Mouse (Mus musculus): ENCODE data around the gene Cabp2. TPM values are rescaled to one million over a fixed set of nuclear protein-coding genes. Genes with fewer than 3 reads are reported as not detected.
"Not testable (repeated sequence)": the region's sequence is repeated elsewhere in the genome, so short reads cannot be mapped to it uniquely, and the experiment has no call there.

Cabp2 gene
- total RNA-seq, 2 experiments from 2014 or later = not detected

- no peak for DNase-seq
Measured at GRCm38 (mm10) chr19:4102049-4102448, 20.7 kb downstream of the Cabp2 start.

DNA sequence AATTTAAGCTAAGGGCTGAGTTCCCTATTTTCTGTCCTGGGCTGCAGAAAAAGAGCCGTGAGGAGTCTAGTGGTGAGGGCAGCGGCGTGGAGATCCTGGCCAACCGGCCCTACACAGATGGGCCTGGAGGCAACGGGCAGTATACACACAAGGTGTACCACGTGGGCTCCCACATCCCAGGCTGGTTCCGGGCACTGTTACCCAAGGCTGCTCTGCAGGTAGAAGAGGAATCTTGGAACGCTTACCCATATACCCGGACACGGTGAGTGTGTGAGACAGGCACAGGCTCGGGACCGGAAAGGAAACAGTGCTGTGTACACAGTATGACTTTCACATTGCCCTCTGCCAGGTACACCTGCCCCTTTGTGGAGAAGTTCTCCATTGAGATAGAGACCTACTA is 21.2 kb downstream of the Cabp2 start:
- DNase-seq = no peak

GRCm38 (mm10) chr19:4103294-4103693 is 21.9 kb downstream of the Cabp2 start:
- DNase-seq = no peak

- DNase-seq = no peak
Measured at GRCm38 (mm10) chr19:4103792-4104191, 22.4 kb downstream of the Cabp2 start.

GRCm38 (mm10) chr19:4104675-4105194 is 23.4 kb downstream of the Cabp2 start:
- no peak for DNase-seq

DNA sequence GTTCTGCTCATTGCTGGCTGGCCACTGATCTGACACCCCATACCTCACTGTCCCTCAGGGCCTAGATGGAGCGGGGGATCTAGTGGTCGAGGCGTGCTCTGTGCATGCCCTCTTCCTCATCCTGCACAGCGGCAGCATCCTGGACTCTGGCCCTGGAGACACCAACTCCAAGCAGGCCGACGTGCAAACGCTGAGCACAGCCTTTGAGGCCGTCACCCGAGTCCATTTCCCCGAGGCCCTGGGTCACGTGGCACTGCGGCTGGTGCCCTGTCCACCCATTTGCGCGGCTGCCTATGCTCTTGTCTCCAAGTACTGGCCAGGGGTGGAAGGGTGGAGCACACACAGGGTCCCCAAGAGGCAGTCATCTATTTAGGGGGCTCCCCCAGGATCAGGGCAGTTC is 25.3 kb downstream of the Cabp2 start:
- DNase-seq = no peak

DNA sequence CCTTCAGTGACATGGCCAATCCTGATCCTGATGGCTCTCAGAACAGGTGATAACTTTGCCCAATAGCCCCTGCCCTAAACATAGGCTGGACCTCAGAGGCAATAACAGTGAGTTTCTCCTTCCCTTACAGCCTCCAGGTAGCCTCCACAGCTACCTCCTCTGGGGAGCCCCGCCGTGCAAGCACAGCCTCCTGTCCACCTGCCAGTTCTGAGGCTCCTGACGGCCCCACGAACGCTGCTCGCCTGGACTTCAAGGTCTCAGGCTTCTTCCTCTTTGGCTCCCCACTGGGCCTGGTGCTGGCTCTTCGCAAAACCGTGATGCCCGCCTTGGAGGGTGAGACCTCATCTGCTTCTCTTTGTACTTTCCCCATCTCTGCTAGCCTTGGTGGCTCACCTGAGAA is 27.2 kb downstream of the Cabp2 start:
- DNase-seq = no peak

- no peak for DNase-seq
Measured at GRCm38 (mm10) chr19:4112063-4112960, 30.9 kb downstream of the Cabp2 start.

- peak; percentile 97 to 99 for DNase-seq
Measured at GRCm38 (mm10) chr19:4113186-4113805, 31.9 kb downstream of the Cabp2 start.

GRCm38 (mm10) chr19:4113806-4114230 is 32.4 kb downstream of the Cabp2 start:
- peak; percentile 56 to 60 for DNase-seq

DNA sequence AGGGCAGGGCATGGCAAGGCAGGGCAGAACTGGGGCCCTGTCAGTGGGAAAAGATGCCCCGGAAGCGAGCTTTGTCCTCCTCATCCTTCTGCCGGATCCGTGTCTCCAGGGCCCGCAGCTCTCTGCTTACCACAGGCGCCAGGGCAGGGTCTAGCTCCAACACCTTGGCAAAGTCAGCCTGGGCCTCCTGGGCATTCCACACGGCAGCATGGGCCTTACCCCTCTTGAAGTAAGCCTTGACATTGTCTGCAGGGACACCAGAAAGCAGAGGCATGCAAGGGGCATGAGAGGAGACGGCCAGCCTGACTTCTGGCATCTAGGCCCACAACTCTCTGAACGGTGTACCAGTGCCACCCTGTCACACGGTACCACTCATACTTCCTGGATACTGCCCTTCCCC is 33.2 kb downstream of the Cabp2 start:
- DNase-seq = no peak

DNA sequence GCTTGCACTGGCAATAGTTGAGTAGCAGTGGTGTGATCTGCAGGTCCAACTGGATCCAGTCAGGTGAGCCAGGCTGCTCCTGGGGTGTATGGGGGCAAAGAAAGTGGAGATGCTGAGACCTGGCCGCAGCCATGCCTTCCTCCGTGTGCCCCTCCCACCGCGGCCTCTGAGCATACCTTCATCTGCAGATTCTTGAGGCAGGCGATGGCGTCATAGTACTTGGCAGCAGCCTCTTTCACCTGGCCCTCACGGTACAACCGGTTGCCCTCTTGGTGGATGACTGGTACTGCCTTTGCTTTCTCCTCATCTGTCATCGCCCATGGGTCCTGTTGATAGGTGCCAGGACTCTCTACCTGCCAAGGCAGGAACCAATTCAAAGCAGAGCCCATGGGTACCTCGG is 33.8 kb downstream of the Cabp2 start:
- no peak for DNase-seq

- no peak for DNase-seq
Measured at GRCm38 (mm10) chr19:4115816-4116215, 34.4 kb downstream of the Cabp2 start.

DNA sequence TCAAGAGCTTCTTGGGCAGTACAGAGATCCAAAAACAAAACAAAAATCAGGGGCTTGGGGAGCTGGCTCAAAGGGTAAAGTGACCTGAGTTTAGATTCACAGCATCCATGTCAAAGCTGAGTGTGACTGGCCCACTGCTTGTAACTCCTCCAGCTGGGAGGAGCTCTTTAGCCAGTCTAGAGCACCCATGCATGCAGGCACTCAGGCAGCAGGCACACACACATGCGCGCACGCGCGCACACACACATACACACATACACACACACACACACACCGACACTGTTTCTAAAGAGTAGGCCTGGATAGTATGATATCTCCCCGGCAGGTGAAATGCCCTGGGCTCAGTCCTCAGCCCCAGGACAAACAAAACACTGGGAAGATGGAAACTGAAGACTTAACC is 35.6 kb downstream of the Cabp2 start:
- no peak for DNase-seq

DNA sequence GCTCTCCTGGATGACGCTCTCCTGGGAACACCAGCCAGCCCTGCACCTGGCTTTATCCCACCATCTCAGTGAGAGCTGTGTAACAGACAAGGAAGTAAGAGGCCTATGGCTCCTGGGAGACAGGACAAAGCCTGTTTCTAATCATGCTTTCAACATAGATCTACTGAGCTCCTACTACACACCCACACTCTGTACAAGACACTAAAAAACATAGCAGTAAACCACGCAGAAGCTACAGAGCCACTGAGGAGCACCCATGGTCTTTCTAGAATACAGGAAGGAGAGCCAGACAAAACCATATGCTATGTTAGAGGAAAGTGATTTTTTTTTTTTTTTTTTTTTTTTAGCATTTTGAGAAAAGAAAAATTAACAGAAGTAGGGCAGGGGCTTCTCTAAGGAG is 37.0 kb downstream of the Cabp2 start:
- DNase-seq = no peak

DNA sequence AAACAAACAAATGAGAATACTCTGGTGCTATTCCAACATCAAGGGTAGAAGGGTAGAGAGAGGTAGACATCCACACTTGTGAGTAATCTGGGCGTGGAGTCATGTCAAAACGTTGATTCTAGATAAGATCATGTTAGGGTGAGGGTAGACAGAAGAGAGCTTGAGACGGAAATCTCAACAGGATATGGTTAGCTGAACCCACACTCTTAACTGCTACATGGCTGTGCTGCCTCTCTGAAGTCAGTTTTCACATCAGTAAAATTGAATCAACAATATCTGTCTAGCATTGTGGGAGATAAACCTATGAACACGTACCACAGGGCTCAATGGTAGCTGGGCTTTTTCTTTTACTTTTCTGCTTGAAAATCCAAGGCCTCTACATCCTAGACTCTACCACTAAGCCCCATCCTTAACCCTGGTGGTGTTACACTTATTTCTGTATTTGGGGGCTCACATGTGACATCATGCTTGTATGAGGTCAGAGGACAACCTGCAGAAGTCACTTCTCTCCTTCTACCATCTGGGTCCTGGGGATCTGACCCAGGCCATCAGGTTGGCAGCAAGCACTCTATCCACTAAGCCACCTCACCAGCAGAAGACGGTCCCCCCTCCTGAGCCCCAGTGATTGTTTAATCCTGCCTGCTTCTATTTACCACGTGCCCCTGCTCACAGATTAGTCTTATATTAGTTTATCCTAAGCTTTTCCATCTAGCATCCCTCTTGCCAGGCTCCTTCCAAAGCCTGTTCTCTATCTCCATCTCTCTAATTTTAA is 38.5 kb downstream of the Cabp2 start:
- no peak for DNase-seq

DNA sequence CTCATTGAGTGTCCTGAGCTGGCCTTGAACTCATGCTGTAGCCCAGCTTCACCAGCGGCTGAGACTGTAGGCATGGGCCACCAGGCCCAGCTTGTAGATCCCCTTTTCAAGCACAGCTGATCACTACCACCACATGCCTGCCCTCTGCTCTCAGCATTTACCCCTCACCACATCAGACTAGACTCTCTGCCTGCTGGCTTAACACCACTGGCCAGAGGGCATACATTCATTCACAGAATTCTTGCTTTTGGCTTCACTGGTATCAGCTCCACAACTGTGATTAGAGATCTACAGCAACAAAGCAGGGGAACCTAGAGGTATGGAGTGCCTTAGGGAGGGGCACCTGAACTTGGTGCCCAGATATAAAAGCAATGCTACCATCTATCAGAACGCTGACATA is 39.1 kb downstream of the Cabp2 start:
- DNase-seq = no peak

DNA sequence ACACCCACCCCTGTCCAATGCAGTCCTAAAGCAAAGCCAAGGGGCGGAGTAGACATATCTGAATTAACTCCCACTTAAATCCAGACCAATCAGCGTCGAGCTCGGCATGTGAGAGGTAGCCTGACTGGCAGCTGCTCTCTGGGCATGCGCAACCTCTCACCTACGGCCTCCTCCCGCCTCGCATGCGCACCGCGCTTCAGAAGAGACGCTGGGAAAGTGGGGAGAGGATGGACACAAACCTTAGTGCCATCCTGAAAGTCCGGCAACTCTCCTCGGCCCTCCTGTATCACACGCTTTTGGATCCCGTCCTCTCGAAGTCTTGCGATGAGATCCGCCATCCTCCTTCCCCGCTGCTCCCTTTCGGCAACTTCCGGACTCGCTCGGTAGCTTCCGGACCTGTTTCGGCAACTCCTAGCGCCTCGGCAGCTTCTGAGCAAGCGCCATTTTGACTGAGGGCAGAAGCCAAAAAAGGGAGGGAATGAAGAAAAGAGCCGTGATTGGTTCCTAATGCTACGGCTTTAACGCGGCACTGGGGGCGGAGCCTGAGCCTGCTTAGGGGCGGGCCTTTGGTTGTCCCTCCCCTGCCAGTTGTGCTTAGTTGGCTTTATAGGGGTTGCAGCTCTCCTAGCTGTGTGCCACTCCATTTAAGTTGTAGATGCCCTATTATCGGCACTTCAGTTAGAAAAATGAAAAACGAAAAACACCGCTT is 39.9 kb downstream of the Cabp2 start:
- peak; percentile 97 to 98 for DNase-seq

GRCm38 (mm10) chr19:4121896-4122295 is 40.5 kb downstream of the Cabp2 start:
- DNase-seq = not testable (repeated sequence)

DNA sequence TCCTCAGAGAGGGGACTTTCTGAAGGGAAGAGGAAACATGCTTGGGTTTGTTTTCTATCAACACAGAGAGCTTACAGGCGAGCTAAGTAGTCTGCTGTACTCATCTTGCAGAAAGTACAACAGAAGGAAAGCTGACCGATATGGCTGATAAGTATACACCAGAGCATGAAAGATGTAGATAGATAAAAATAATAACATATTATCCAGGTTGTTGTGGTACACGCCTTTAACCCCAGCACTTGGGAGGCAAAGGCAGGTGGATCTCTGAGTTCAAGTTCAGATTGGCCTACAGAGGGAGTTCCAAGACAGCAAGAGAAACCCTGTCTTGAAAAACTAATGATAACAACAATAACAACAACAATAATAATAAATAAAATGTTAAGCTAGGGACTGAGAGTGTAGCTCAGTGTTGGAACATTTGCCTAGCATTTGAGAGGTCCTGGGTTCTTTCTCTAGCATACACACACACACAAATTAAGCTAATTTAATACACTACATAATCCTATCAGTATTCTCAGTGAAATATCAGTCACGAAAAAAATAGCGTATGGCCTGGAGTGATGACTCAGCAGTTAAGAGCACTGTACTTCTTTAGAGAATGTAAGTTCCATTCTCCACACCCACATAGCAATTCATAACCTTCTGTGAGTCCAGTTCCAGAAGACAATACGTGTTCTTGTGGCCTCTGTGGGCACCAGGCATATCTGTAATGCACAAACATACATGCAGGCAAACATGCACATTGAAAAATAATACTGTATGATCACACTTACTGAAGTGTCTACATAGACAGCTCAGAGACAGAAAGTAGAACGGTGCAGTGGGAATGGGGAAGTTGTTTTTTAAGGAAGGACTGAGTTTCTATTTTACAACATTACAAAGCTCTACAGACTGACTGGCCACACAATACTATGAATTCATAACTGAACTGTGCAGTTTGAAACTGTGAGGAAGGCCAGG is 41.3 kb downstream of the Cabp2 start:
- no peak for DNase-seq

DNA sequence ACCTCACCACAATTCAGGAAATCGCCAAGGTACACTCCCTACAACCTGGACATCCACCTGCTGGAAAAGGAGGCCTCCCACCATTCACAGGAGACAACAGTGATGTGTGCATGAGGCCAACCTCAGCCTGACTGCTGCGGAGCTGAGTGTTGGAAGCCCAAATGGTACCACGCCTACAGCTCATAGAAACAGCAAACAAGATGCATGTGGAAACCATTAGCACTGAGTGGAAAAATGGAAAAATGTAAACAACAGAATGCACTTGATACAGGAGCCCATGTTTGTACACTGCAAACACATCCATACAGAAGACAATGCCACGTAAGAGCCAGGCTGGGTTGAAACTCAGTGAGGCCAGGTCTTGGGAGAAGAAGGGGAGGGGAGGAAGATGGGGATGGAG is 43.1 kb downstream of the Cabp2 start:
- no peak for DNase-seq

Data from adrenal gland, postnatal 36 days (tissue).